Mouse (Mus musculus) MEL-GATA-1-ER (cell line): ENCODE data around the gene Iqca.

Experiments used
- DNase-seq: peaks from one replicate; pipeline ENCODE4 v3.0.0-alpha.2; 2012; ENCODE audit warnings: low read depth; ENCODE audit errors: extremely low read depth

The Iqca gene

DNA sequence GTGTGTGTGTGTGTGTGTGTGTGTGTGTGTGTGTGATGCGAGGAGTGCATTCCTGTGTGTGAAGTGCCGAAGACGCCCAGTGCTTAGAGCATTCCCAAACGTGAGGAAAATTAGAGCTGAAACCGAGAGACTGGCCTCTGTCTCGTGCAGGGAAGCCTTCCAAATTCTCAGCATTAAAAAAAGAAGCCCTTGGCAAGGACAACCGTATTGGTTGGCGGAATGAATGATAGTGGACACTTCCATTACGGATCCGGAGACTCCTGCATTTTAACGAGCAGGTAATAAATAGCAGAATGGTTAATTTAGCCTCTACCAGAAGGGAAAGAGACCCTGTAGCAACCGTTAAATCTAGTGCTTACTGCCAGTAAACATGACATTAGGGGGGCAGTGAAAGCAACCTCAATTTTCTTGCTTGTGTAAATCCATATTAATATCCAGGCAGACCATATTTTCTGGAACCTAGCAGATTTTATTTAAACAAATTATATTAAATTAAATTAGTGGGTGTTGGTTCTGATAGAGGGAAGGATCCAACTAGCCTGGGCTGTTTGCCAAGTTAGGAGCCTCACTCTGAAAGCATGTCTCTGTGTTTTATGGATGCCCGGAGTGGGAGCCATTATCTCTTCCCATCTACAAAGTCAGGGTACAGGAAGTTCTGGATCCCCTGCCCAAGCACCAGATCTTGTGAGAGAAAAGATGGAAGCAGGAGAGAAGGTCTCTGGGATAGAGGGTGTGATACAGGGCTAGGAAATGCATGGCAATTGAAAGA, 81.2 kb downstream of the Iqca start:
- no peak for DNase-seq

DNA sequence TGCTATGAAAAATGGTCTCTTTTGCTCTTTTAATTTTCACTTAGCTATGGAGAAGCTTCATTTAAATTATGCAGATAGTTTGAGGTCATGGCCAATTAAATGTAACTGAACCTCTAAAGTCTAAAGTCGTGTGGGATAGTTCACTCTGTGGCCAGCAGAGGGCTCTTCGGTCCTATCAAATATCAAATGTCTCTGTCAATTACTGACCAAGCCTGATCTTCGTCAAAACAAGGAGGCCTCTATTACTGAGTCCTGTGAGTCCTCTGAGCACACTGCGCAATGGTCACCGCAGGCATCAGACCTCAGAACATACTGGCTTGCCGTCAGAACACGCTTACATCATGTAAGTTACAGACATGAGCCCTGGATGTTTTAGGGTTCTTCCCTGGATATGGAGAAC, 92.6 kb downstream of the Iqca start:
- DNase-seq: no peak

DNA sequence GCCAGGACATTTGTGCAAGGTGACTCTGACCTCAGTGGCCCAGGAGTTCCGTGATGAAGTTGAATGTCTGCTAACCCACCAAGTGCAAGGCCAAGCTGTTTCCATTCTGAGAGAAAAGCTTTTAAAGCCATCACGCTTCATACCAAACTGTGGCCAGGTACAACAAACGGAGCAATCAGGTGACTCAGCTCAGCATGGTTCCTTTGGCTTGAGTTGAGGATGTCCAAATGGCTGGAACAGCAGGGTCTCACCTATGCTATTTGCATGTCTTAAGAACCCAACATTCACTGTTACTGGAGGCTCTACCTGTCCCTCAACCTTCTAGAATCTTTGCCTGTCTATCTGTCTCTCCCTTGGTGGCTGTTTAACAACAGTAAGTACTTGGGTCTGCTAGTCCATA, 93.1 kb downstream of the Iqca start:
- no peak for DNase-seq

DNA sequence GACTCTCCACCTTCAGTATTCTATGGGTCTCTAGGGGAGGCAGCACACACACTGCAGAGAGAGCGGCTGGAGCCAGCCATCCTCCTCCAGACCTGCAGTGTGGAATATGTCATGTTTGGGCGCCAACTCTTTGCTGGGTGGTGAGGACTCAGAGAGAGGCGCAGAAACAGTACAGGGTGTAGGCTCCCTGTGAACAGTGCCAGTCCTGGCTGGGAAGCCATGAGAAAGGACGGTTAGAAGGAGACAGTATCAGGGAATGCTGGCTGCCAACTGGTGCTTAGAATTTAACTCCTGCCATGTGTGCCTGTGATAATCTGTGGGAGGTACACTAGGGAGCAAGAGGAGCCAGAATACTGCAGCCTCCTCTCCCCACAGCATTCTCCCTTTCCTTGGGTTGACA, 98.2 kb downstream of the Iqca start:
- no peak for DNase-seq

DNA sequence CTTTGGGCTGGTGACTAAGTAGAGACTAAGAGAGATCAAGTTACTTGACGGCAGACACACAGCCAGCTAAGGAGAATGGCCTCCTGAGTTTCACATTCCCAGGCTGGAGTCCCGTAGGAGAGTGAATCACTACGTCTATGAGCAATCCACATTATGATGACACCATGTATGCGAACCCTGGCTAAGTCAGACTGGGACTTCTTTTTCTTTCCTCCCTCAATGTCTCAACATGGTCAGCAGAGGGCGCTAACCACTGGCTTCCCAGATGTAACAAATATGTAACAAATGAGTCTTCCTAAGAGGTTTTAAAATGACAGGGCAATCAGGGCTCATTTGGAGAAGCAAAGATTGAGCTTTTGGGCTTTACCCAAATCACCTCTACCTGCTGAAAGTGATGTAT, 101.9 kb downstream of the Iqca start:
- DNase-seq: no peak

DNA sequence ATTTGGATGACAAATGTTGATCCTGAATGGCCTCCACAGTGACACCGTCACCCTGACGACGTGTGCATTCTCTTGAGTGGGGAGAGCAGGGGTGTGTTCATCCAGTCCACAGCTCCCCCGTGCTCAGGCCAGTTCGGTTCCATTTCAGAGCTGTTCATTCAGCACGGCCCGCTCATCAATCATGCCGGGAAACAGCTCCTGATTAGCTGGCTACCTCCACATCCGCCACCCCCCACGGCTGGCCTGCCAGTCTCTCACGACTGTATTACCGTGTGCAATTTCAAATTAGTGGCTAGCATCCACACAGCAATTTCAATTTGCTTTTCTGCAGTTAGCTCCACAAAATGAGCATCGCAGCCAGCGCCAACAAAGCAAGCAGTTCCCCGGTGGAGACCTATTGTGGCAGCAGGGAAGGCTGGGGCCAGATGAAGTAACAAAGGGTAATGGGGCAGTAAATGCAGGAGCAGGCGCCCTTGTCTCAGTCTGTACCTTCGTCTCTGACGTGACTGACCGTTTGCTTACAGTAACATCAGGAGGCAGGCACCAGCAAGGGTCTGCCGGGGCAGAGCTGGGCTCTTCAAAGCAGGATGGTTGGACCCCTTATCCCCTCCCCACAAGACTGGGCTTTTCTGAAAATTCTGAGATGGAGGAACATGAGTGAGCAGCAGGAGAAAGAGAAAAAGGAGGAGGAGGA, 103.0 kb downstream of the Iqca start:
- DNase-seq: no peak

DNA sequence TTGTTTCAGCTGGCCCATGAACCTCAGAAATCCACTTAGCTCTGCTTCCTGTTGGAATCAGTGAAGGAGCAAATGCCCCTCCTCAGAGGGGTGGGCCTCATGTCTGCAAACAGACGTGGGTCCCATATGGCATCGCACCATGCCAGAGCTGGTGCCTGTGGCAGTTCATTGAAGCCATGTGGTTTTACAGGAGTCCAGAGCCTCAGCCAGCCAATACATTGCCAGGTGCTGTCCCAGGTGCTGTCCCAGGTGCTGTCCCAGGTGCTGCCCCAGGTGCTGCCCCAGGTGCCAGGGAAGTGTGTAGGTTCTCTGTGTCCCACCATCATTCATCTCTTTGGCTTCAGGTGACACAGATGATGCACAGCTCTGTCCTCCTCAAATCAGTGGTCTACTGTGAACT, 124.9 kb downstream of the Iqca start:
- DNase-seq: no peak

DNA sequence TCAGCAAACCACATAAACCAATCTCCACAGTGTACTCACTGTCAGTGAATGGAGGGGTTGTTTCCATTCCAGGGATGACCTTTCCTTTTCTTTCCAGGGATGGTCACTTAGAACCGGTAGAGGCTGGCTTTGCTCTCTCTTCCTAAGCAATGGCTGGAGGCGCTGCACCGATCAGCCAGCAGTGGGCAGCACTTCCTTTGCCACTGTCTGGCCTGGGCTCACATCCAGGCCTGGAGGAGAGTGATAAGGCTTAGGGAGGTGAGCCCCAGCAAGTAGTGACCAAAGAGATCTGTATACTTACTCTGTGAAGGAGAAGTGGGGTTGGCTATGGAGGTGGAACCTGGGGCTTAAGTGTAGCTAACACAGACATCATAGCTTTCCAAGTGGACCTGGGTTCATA, 126.3 kb downstream of the Iqca start:
- DNase-seq: no peak

DNA sequence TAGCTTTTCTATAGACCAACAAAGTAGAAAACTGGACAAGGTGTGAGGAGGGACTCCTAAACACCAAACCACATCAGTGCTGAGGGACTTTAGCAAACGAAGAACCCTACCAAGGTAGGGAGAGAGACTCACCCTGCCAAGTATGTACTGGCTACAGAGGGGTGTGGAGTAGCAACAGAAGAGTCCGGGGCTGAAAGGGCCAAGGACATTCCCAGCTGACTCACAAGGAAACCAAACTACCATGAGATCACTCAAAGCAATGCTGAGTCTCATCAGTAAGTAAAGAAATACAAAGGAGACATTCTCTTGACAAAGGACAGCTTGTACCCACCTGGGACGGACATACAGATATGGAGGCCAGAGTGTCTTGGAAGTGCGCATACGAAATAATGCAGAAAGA, 132.9 kb downstream of the Iqca start:
- no peak for DNase-seq

DNA sequence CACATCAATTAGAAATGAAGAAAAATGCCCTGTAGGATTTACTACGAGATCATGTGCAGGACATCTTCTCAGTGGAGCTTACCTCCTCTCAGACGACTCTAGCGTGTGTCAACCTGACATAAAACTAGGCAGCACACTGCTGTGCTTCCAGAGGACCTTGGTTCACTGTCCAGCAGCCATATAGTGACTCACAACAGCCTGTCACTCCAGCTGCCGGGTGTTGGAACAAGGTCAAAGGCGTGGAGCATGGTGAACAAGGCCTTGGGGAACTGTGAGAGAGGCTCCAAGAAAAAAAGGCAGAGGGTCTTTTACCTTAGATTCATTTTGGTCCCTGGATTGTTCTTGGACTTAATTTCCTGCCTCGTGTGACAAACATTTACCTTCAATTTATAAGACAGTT, 135.1 kb downstream of the Iqca start:
- no peak for DNase-seq

DNA sequence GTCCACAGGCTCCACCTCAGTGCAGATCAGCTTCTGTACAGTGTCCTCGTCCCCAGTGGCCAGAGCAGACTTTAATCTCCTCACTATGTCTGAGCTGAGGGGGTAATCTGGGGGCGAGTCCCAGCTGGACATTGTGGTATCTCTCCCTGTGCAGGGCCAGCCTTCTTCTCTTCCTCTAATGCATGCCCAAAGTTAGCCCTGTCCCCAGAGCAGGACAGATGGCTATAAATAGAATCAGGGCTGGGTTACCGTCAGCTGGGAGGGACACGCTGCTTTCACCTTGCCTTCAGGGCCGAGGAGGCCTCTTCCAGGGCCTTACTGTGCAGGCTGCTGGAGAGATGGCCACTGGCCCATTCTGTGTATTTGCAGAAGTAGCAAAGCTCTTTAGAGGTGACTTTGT, 138.8 kb downstream of the Iqca start, which contains the start of gene Asb18:
Gene Asb18 (minus strand): TSS at position 221 of the 400 bp plus-strand sequence.
- no peak for DNase-seq

DNA sequence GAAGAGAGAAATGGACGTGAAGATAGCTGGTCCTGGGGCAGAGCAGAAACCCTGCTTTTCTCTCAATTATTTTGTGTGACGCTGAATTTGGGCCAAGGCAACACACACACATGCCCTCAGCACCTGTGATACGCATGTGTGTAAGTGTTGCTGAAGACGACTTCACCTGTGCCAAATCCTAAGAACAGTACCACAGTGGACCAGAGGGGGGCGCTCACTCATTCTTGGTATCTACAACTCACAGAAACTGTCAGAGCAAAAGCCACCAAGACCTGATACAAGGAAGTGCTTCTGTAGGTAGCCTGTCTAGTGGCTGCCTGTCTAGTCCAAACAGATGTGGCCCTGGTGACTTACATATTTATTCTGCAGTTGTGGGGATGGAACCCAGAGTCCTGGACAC, 139.9 kb downstream of the Iqca start:
- DNase-seq: no peak

DNA sequence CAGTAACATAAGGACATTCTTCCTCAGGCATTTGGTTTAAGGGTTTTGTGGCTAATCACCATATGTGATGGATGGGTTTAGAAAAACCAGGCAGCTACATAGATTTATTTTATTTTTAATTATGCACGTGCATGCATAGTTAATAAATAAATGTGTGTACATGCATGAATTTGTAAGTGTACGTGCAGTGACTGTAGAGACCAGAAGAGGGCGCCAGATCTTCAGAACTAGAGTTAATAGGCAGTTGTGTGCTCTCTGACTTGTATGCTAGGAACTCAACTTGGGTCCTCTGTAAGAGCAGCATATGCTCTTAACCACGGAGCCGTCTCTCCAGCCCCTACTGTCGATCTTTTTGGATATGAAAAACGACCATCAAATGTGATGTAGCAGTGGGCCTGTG, 140.4 kb downstream of the Iqca start:
- no peak for DNase-seq

DNA sequence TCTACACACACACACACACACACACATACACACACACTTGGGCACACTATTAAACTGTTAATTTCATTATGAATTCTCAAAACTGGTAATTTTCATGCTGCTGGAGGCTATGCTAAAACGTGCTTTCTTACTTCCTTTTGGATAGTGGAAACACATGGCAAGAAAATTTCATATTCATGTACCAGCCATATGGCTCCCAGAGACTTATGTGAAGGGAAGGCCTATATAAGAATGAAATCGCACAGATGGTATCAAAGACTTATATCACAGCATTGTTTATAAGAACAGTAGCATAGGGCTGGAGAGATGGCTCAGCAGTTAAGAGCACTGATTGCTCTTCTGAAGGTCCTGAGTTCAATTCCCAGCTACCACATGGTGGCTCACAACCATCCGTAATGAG, 141.0 kb downstream of the Iqca start:
- DNase-seq: no peak

DNA sequence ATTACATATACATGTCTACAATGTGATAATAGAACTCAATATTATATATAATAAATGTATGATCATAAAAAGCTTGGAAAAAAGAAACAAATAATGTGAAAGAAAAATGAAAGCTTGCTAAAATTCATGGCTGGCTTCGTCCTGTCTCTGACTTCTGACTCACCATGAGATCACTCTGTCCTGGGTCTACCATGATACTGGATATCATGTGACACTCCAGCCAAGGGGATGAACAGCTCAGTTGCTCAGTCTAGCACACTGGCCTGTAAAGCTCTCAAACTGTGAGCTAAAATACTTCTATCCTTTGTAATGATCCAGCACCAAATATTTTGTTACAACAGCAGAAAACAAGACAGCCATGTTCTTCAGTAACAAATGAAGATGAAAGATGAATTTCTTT, 143.1 kb downstream of the Iqca start:
- DNase-seq: no peak

DNA sequence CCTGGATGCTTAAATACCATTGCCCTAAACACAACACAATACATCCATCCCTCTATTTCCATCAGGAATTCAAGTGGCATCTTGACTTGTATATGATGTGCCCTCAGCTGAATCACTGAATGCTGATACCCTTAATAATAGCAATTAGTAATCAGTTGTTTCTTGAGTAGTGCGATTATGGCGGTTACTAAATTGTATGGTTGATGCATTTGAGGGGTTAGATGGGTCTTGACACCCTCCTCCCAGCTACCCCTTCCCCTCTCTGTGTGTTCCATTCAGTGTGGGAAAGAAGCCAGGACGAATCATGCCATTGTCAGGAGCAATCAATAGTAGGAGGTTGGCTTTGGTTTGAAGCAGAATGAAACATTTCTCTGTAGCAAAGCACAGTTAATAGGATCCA, 144.0 kb downstream of the Iqca start:
- DNase-seq: no peak

DNA sequence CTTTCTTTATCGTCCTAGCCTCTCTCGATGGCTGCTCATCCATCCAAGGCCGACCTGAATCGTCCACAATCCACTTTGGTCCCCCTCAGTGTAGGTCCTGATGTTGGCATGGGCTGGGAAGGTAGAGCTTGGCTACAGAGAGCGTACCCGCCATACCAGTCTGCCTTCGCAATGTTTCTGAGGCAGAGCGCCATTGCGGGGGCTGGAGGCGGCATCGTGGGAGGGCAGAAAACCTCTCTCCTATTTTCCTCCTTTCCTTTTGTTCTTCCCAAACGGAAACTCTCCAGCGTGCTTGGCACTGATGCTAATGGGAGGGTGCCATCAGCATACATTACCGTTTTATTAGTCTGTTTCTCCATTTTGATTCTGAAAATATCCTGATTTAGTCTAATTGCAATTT, 146.5 kb downstream of the Iqca start:
- DNase-seq: no peak

DNA sequence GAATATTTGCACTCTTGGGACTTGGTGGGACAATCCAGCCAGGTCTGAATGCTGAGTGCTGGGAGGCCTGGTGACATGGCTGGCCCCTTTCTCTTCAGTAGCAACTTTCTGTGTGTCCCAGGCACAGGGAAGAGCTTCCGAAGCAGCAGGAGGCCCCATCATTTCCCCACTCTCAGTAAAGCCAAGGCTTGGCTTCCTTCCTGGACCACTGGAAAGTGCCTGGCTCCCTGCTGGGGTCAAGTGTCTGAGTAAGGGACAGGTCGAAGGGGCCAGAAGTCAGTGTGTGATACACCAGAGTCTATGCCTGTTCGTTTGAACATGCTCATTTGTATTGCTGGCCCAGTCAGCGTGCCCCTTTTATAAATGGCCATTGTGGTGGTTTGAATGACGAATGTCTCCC, 152.2 kb downstream of the Iqca start:
- DNase-seq: no peak

DNA sequence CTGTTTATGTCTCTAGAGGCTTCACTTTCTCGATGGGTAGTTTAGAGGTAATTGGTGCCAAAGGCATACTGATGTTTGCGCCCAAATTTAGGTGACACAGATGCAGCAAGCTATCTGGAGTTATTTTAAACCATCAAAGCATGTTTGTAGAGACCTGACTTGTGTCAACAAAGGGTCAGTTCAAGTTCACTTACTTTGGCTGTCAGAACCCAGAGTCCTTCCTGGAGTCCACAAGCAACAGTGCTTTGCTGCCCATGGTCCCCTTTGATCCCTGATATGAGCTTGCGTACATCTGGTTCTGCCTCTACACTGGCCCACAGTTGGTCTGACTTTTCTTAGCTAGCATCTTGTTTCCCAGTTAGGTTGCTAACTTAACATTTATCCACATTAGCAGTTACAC, 153.3 kb downstream of the Iqca start:
- DNase-seq: no peak

DNA sequence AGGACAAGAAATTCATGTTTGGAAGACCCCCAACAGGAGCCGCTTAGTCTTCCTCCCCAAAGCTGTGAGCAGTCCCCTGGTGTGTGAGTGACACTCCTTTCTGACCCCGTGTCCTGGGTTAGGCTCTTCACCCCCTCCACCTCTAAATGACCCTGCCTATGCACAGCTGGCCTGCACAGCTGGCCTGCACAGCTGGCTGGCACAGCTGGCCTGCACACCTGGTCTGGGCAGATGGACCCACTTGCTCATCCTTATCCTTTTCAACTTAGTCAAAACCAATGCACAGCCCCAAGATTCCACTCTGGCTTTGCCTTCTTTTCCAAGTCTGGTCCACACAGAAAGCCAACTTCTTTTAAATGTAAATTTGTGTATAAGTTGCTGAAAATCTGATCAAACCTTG, 154.5 kb downstream of the Iqca start:
- no peak for DNase-seq

DNA sequence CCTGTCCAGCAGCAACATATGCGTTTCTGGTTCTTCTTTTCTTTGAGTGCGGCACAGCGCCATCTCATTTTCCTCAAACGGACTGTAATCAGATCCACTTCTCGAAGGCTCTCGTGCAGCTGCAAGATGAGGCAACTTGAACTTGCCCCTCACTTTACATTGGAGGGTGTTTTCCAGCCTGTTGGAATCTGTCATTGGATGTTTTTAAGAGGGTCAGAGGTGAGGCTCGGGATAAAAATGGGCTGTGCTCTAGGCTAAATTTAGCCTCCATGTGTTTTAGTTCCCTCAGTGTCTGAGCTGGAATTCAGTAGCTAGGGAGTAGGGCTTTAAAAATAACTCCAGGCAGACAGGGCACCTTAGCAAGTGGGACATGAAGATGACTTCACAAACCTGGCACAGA, 155.1 kb downstream of the Iqca start:
- no peak for DNase-seq

DNA sequence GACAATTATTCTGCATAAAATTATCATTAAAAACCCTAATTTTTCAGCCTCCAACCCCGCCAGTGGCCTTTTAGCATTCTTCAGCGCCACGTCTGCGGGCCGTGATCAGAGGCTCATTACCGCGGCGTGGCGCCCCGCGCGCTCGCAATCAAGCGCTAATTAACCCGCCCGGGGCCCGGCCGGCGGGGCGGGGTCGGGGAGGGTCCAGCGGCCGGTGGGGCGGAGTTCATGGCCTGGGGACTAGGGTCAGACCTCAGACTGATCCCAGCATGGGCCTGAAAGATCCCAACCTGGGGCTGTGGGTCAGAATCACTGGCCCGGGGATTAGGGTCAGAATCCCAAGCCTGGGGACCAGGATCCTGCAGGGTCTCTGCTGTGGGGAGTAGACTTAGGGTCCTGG, 160.9 kb downstream of the Iqca start:
- DNase-seq: no peak
